Mouse (Mus musculus) CH12.LX (cell line): ENCODE measurements around the gene Vtn.

Experiments used
- CHD1 ChIP-seq: IDR thresholded peaks from 2 replicates; pipeline ENCODE4 v1.6.1; 2012; ENCODE audit warnings: low read depth, low read length, improper control_type of control experiment, inconsistent platforms
- EP300 ChIP-seq: IDR thresholded peaks from 2 replicates; pipeline ENCODE4 v1.6.1; 2011; ENCODE audit warnings: low read length, improper control_type of control experiment
- JUN ChIP-seq: IDR thresholded peaks from 2 replicates; pipeline ENCODE4 v1.6.1; 2011; ENCODE audit warnings: low read depth, mild to moderate bottlenecking, low read length, improper control_type of control experiment, moderate library complexity; ENCODE audit not compliant: insufficient read depth
- POLR2A ChIP-seq: IDR thresholded peaks from 2 replicates; pipeline ENCODE4 v1.6.1; 2011; ENCODE audit warnings: low read depth, mild to moderate bottlenecking, improper control_type of control experiment, low read length
- ZNF384 ChIP-seq: IDR thresholded peaks from 2 replicates; pipeline ENCODE4 v1.6.1; 2012; ENCODE audit warnings: low read depth, low read length, improper control_type of control experiment, inconsistent platforms

DNA sequence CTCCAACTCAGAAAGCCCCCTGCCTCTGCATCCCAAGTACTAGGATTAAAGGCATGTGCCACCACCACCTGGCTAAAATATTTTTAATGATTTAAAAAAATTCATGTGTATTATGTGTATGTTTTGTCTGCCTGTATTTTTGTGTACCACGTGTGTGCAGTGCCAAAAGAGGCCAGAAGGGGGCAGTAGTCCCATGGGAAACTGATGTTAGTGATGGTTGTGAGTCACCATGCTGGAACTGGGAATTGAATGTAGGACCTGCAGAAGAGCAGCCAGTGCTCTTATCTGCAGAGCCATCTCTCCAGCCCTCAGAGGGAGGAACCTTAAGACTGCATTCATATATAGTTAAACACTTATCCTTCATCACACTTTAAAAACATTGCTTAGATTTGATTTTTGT lies 37.0 kb upstream of the Vtn start:
- TF ChIP-seq EP300 (no peak), JUN (no peak), ZNF384 (no peak), POLR2A (no peak), CHD1 (no peak)
